Mouse (Mus musculus): ENCODE data around the gene Ddx39.
A peak's percentile ranks its signal among the peaks of the same experiment; 100 is the strongest.

Gene Ddx39

GRCm38 (mm10) chr8:83698661-83699453 is 16.1 kb upstream of the Ddx39 start, which contains the start of gene Pkn1:
TSS of gene Pkn1 (minus strand) at chr8:83699179.
- no peak for DNase-seq (ENCODE audit: low spot score in 2 of 2)

GRCm38 (mm10) chr8:83699566-83699965 is 15.4 kb upstream of the Ddx39 start:
- DNase-seq (ENCODE audit: low spot score in 2 of 2) = no peak

GRCm38 (mm10) chr8:83700423-83701085 is 14.4 kb upstream of the Ddx39 start:
- no peak for DNase-seq (ENCODE audit: low spot score in 2 of 2)

- DNase-seq (ENCODE audit: low spot score in 2 of 2) = no peak
These were observed 11.6 kb upstream of the Ddx39 start for GRCm38 (mm10) chr8:83703426-83703825.

- DNase-seq (ENCODE audit: low spot score in 2 of 2) = no peak
These were observed 8.6 kb upstream of the Ddx39 start for GRCm38 (mm10) chr8:83706411-83706810.

- no peak for DNase-seq (ENCODE audit: low spot score in 2 of 2)
These were observed 7.4 kb upstream of the Ddx39 start for GRCm38 (mm10) chr8:83707554-83707953.

GRCm38 (mm10) chr8:83714676-83715030 is 324 bp upstream of the Ddx39 start:
- no peak for DNase-seq (ENCODE audit: low spot score in 2 of 2)

- DNase-seq (ENCODE audit: low spot score in 2 of 2) = no peak
These were observed 794 bp downstream of the Ddx39 start for GRCm38 (mm10) chr8:83715771-83716170.

- DNase-seq (ENCODE audit: low spot score in 2 of 2) = no peak
These were observed 1.6 kb downstream of the Ddx39 start for GRCm38 (mm10) chr8:83716563-83716962.

- DNase-seq (ENCODE audit: low spot score in 2 of 2) = no peak
These were observed 4.1 kb downstream of the Ddx39 start for GRCm38 (mm10) chr8:83719048-83719447.

GRCm38 (mm10) chr8:83719693-83720092 is 4.7 kb downstream of the Ddx39 start:
- DNase-seq (ENCODE audit: low spot score in 2 of 2) = no peak

GRCm38 (mm10) chr8:83721405-83722025 is 6.5 kb downstream of the Ddx39 start:
- no peak for DNase-seq (ENCODE audit: low spot score in 2 of 2)

GRCm38 (mm10) chr8:83722631-83723030 is 7.7 kb downstream of the Ddx39 start:
- DNase-seq (ENCODE audit: low spot score in 2 of 2) = no peak

GRCm38 (mm10) chr8:83723447-83724083 is 8.6 kb downstream of the Ddx39 start:
- no peak for DNase-seq (ENCODE audit: low spot score in 2 of 2)

GRCm38 (mm10) chr8:83724697-83725482 is 9.9 kb downstream of the Ddx39 start:
- DNase-seq (ENCODE audit: low spot score in 2 of 2) = peak; percentile 68 to 75

GRCm38 (mm10) chr8:83725521-83726102 is 10.6 kb downstream of the Ddx39 start:
- no peak for DNase-seq (ENCODE audit: low spot score in 2 of 2)

GRCm38 (mm10) chr8:83729009-83729807 is 14.2 kb downstream of the Ddx39 start:
- DNase-seq (ENCODE audit: low spot score in 2 of 2) = no peak

- no peak for DNase-seq (ENCODE audit: low spot score in 2 of 2)
These were observed 16.9 kb downstream of the Ddx39 start for GRCm38 (mm10) chr8:83731906-83732305.

- DNase-seq (ENCODE audit: low spot score in 2 of 2) = no peak
These were observed 17.9 kb downstream of the Ddx39 start for GRCm38 (mm10) chr8:83732919-83733318.

- no peak for DNase-seq (ENCODE audit: low spot score in 2 of 2)
These were observed 21.7 kb downstream of the Ddx39 start for GRCm38 (mm10) chr8:83736681-83737080.

Data from frontal cortex, postnatal 25 days (tissue).